Mouse (Mus musculus) MEL (cell line): ENCODE results near the gene Gck. TPM values are rescaled to one million over a fixed set of nuclear protein-coding genes. Genes with fewer than 3 reads are reported as not detected.

ENCODE experiments used
- DNase-seq: peaks from one replicate; pipeline ENCODE4 v3.0.0; 2011; ENCODE audit warnings: low read depth, low spot score
- H3K27ac ChIP-seq: 2 replicates; pipeline ENCODE4 v1.5.1; 2012; ENCODE audit warnings: low read depth, mild to moderate bottlenecking, control low read depth, low read length, moderate library complexity; ENCODE audit not compliant: control insufficient read depth
- H3K27me3 ChIP-seq, 2 experiments: fragments of 150-350 bp in 1 of 2; sonication (generic) in 1 of 2; 2 replicates each; pipeline ENCODE4 v1.6.1; 2012; ENCODE audit warnings: low read length in 2 of 2, mild to moderate bottlenecking in 2 of 2, improper control_type of control experiment in 1 of 2, moderate library complexity in 1 of 2; ENCODE audit not compliant: insufficient read depth in 2 of 2, control insufficient read depth in 1 of 2
- H3K36me3 ChIP-seq, 2 experiments: 2 replicates each; pipeline ENCODE4 v1.6.1; 2012 to 2014; ENCODE audit warnings: low read length in 2 of 2, improper control_type of control experiment in 1 of 2, inconsistent platforms in 1 of 2, mild to moderate bottlenecking in 1 of 2; ENCODE audit not compliant: insufficient read depth in 2 of 2, control insufficient read depth in 1 of 2
- H3K4me1 ChIP-seq, 2 experiments: fragments of 150-350 bp in 1 of 2; sonication (generic) in 1 of 2; 2 replicates each; pipeline ENCODE4 v1.6.1; 2012; ENCODE audit warnings: low read length in 2 of 2, improper control_type of control experiment in 1 of 2, mild to moderate bottlenecking in 1 of 2; ENCODE audit not compliant: insufficient read depth in 2 of 2, control insufficient read depth in 1 of 2
- H3K4me3 ChIP-seq, 2 experiments: fragments of 150-350 bp in 1 of 2; sonication (generic) in 1 of 2; 2 replicates each; pipeline ENCODE4 v1.5.1; 2012; ENCODE audit warnings: low read depth in 2 of 2, low read length in 2 of 2, mild to moderate bottlenecking in 2 of 2, moderate library complexity in 2 of 2, control low read depth in 1 of 2, improper control_type of control experiment in 1 of 2; ENCODE audit not compliant: control insufficient read depth in 1 of 2, insufficient read depth in 1 of 2
- H3K79me2 ChIP-seq: 2 replicates; pipeline ENCODE4 v1.6.1; 2012; ENCODE audit warnings: mild to moderate bottlenecking, low read length, moderate library complexity; ENCODE audit not compliant: control insufficient read depth, poor library complexity, insufficient read depth
- H3K9ac ChIP-seq: 2 replicates; pipeline ENCODE4 v1.6.1; 2012; ENCODE audit warnings: low read depth, mild to moderate bottlenecking, control low read depth, low read length, moderate library complexity; ENCODE audit not compliant: control insufficient read depth, poor library complexity, severe bottlenecking
- H3K9me3 ChIP-seq: fragments of 150-350 bp; sonication (generic); replicated peaks from 2 replicates; pipeline ENCODE4 v1.6.1; 2012; ENCODE audit warnings: mild to moderate bottlenecking, low read length, improper control_type of control experiment, moderate library complexity; ENCODE audit not compliant: insufficient read depth
- E2F4 ChIP-seq: IDR thresholded peaks from 2 replicates; pipeline ENCODE4 v1.6.1; 2011; ENCODE audit warnings: low read depth, low read length, improper control_type of control experiment, borderline replicate concordance
- ELF1 ChIP-seq: IDR thresholded peaks from 2 replicates; pipeline ENCODE4 v1.6.1; 2014; ENCODE audit warnings: low read depth, mild to moderate bottlenecking, inconsistent platforms, low read length, improper control_type of control experiment, moderate library complexity
- EP300 ChIP-seq, 2 experiments: IDR thresholded peaks; 2 replicates each; pipeline ENCODE4 v1.6.1; 2011; ENCODE audit warnings: improper control_type of control experiment in 2 of 2, low read length in 2 of 2, low read depth in 1 of 2, mild to moderate bottlenecking in 1 of 2
- GATA1 ChIP-seq: IDR thresholded peaks from 2 replicates; pipeline ENCODE4 v1.6.1; 2011; ENCODE audit warnings: low read depth, low read length, improper control_type of control experiment
- HCFC1 ChIP-seq: IDR thresholded peaks from 2 replicates; pipeline ENCODE4 v1.6.1; 2012; ENCODE audit warnings: low read depth, mild to moderate bottlenecking, inconsistent platforms, low read length, improper control_type of control experiment, moderate library complexity
- JUND ChIP-seq: IDR thresholded peaks from 2 replicates; pipeline ENCODE4 v1.6.1; 2011; ENCODE audit warnings: low read depth, mild to moderate bottlenecking, improper control_type of control experiment, low read length
- KAT2A ChIP-seq: conservative IDR thresholded peaks from 2 replicates; pipeline ENCODE4 v1.6.1; 2012; ENCODE audit warnings: low read depth, low read length, improper control_type of control experiment, inconsistent platforms
- MAFK ChIP-seq: IDR thresholded peaks from 2 replicates; pipeline ENCODE4 v1.6.1; 2011; ENCODE audit warnings: low read depth, mild to moderate bottlenecking, low read length, improper control_type of control experiment, borderline replicate concordance
- MAZ ChIP-seq: IDR thresholded peaks from 2 replicates; pipeline ENCODE4 v1.6.1; 2012; ENCODE audit warnings: low read depth, mild to moderate bottlenecking, inconsistent platforms, low read length, improper control_type of control experiment
- MEF2A ChIP-seq: IDR thresholded peaks from 2 replicates; pipeline ENCODE4 v1.6.1; 2014; ENCODE audit warnings: low read depth, mild to moderate bottlenecking, inconsistent platforms, low read length, improper control_type of control experiment; ENCODE audit not compliant: poor library complexity, insufficient replicate concordance, severe bottlenecking; ENCODE audit errors: extremely low read depth
- MYC ChIP-seq: IDR thresholded peaks from 2 replicates; pipeline ENCODE4 v1.6.1; 2011; ENCODE audit warnings: low read depth, mild to moderate bottlenecking, low read length, improper control_type of control experiment, moderate library complexity
- POLR2A ChIP-seq, 2 experiments: IDR thresholded peaks; 2 replicates each; pipeline ENCODE4 v1.6.1; 2011 to 2012; ENCODE audit warnings: low read length in 2 of 2, mild to moderate bottlenecking in 2 of 2, control low read depth in 1 of 2, improper control_type of control experiment in 1 of 2, low read depth in 1 of 2, moderate library complexity in 1 of 2; ENCODE audit not compliant: control insufficient read depth in 1 of 2, insufficient read depth in 1 of 2, poor library complexity in 1 of 2
- POLR2AphosphoS2 ChIP-seq: IDR thresholded peaks from 2 replicates; pipeline ENCODE4 v1.6.1; 2011; ENCODE audit warnings: low read length, improper control_type of control experiment
- POLR2AphosphoS5 ChIP-seq: IDR thresholded peaks from 2 replicates; pipeline ENCODE4 v1.6.1; 2012; ENCODE audit warnings: low read depth, borderline replicate concordance, mild to moderate bottlenecking, inconsistent platforms, low read length, moderate library complexity, mixed read lengths
- RAD21 ChIP-seq: IDR thresholded peaks from 2 replicates; pipeline ENCODE4 v1.6.1; 2011; ENCODE audit warnings: mild to moderate bottlenecking, low read depth, low read length, improper control_type of control experiment
- RCOR1 ChIP-seq: IDR thresholded peaks from 2 replicates; pipeline ENCODE4 v1.6.1; 2012; ENCODE audit warnings: low read depth, mild to moderate bottlenecking, inconsistent platforms, low read length, improper control_type of control experiment
- SIN3A ChIP-seq: IDR thresholded peaks from 2 replicates; pipeline ENCODE4 v1.6.1; 2012; ENCODE audit warnings: low read length, improper control_type of control experiment, inconsistent platforms
- SMC3 ChIP-seq: IDR thresholded peaks from 2 replicates; pipeline ENCODE4 v1.6.1; 2011; ENCODE audit warnings: low read depth, low read length, improper control_type of control experiment
- TBP ChIP-seq: IDR thresholded peaks from 2 replicates; pipeline ENCODE4 v1.8.0; 2011; ENCODE audit warnings: low read depth, low read length, improper control_type of control experiment
- TCF12 ChIP-seq: IDR thresholded peaks from 2 replicates; pipeline ENCODE4 v1.6.1; 2014; ENCODE audit warnings: low read depth, mild to moderate bottlenecking, inconsistent platforms, low read length, improper control_type of control experiment, moderate library complexity
- USF1 ChIP-seq: IDR thresholded peaks from 2 replicates; pipeline ENCODE4 v1.6.1; 2014; ENCODE audit warnings: low read depth, mild to moderate bottlenecking, inconsistent platforms, low read length, improper control_type of control experiment, moderate library complexity
- ZC3H11A ChIP-seq: IDR thresholded peaks from 2 replicates; pipeline ENCODE4 v1.6.1; 2012; ENCODE audit warnings: low read depth, mild to moderate bottlenecking, inconsistent platforms, low read length, improper control_type of control experiment
- ZKSCAN1 ChIP-seq: IDR thresholded peaks from 2 replicates; pipeline ENCODE4 v1.6.1; 2012; ENCODE audit warnings: low read depth, mild to moderate bottlenecking, inconsistent platforms, low read length, improper control_type of control experiment, moderate library complexity
- ZNF384 ChIP-seq: IDR thresholded peaks from 2 replicates; pipeline ENCODE4 v1.6.1; 2012; ENCODE audit warnings: low read depth, mild to moderate bottlenecking, inconsistent platforms, low read length, improper control_type of control experiment
- polyA plus RNA-seq, 2 experiments: library from polyadenylated mRNA; stranded (reverse) in 1 of 2; unstranded in 1 of 2; fragments of >175 nt in 1 of 2; fragments of >200 nt in 1 of 2; gene quantifications; 2 replicates each; pipeline versions ENCODE4 v1.2.1 to v1.2.4; 2012; ENCODE audit warnings: low replicate concordance in 2 of 2, low read depth in 1 of 2; ENCODE audit not compliant: insufficient read length in 2 of 2, insufficient read depth in 1 of 2, missing spikeins in 1 of 2
- total RNA-seq: library from RNA; depleted of rRNA; stranded (reverse); fragments of 300-350 nt; gene quantifications from 2 replicates; pipeline ENCODE4 v1.2.3, GENCODE M21; 2012

The Gck gene
- total and polyA plus RNA-seq, 3 experiments = not detected

DNA sequence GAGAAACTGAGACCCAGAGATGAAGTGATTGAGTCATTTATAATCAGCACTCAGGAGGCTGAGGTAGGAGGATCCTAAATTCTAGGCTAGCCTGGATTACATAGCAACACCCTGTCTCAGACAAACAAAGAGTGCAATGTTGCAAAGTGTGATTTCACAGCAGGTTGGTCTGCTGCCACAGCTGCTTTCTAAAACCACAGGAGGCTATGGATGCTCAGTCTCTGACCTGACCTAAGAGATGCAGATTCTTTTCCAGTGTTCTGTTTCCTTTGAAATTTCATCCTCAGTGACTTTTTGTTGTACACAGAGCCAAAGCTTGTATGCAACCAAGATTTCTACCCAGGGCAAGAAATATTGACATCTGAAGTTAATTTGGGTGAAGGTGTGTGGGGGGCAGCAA lies 94.4 kb downstream of the Gck start:
- Histone ChIP-seq H3K9ac (no peak overlapping the region), H3K4me3 (no peak overlapping the region), H3K36me3 (peaks cover 0 to 4% of the 10 kb centered on the region in 2 experiments; a peak in 2 of 4 replicates), H3K9me3 (no peaks in the 10 kb centered on the region), H3K27me3 (peaks cover 0 to 2% of the 10 kb centered on the region in 2 experiments; a peak in 2 of 4 replicates), H3K4me1 (peaks cover 2 to 14% of the 10 kb centered on the region in 2 experiments; a peak in 3 of 4 replicates), H3K27ac (no peak overlapping the region), H3K79me2 (no peaks in the 10 kb centered on the region)
- no peak for TF ChIP-seq MEF2A
- no peak for TF ChIP-seq GATA1
- no peak for TF ChIP-seq ELF1
- no peak for TF ChIP-seq EP300 (IDR thresholded peaks at IDR 0.05; ENCODE audit: low read depth in 1 of 2, low read length in 2 of 2)
- TF ChIP-seq SIN3A = no peak
- TF ChIP-seq MYC = no peak
- TF ChIP-seq ZC3H11A = no peak
- TF ChIP-seq TBP = no peak
- no peak for TF ChIP-seq RCOR1
- DNase-seq = no peak

DNA sequence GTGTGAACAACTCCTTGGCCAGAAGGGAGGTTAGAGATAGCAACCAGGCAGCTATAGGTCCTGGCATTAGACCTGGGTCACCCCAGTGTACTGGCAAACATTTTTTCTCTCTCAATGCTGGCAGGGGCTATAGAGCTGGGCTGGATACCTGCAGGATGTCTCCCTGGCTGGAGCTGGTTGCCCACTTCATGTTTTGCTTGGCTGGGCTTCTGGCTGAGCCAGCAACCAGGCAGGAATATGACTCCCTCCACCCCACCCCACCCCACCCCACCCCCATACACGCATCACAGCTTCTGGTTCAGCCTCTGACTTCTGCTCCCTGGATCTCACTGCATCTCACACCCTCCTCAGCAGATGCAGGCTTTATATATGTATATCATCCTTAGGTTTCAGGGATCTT lies 97.6 kb downstream of the Gck start:
- no peak overlapping the region for H3K9ac ChIP-seq
- H3K9me3 ChIP-seq = no peaks in the 10 kb centered on the region

DNA sequence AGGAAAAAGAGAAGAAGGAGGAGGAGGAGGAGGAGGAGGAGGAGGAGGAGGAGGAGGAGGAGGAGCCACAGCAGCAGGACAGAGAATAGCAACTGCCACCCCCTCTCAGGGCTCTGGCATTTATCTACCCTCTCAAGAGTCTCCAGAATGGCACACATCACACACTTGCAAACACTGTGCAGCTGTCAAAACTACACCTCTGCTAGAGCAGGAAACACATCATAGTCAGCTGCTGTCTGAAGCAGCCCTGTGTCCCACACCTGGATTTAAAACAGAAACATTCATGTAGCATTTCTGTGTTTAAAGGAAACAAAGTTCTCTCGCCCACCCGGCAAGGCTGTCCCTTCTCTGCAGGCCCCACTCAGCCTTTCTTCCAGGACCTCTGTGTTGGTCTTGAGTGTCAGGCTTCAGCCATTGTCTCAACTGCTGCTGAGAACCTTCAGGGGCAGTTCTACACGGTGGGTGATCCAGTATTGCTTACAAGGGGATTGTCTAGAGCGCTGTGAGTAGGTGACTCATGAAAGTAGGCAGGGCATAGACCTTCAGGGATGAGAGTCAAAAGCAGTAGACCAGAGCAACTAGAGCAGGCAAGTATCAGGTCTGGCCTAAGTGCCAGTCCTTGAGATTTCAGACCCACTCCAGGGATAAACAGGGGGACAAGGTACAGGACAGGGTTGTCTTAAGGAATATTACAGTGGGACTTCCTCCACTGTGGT lies 98.7 kb downstream of the Gck start:
- H3K79me2 ChIP-seq = no peaks in the 10 kb centered on the region
- H3K9me3 ChIP-seq = no peaks in the 10 kb centered on the region
- no peaks in the 10 kb centered on the region for H3K27me3 ChIP-seq
- peaks cover 0 to 4% of the 10 kb centered on the region in 2 experiments; a peak in 2 of 4 replicates for H3K36me3 ChIP-seq
- H3K4me3 ChIP-seq = no peak overlapping the region
- H3K27ac ChIP-seq = no peak overlapping the region
- H3K9ac ChIP-seq = no peak overlapping the region
- peaks cover 2 to 18% of the 10 kb centered on the region in 2 experiments for H3K4me1 ChIP-seq
- no peak for DNase-seq
- TF ChIP-seq SIN3A = no peak
- TF ChIP-seq MAFK = no peak
- TF ChIP-seq POLR2A (IDR thresholded peaks at IDR 0.05; ENCODE audit: control insufficient read depth in 1 of 2, insufficient read depth in 1 of 2, low read depth in 1 of 2, low read length in 2 of 2, poor library complexity in 1 of 2) = no peak
- no peak for TF ChIP-seq ZKSCAN1
- TF ChIP-seq POLR2AphosphoS5 = no peak
- no peak for TF ChIP-seq ZNF384
- no peak for TF ChIP-seq MYC
- TF ChIP-seq TCF12 = no peak
- TF ChIP-seq HCFC1 = no peak
- TF ChIP-seq USF1 = no peak
- TF ChIP-seq ELF1 = no peak
- no peak for TF ChIP-seq MAZ
- TF ChIP-seq ZC3H11A = no peak
- TF ChIP-seq KAT2A = no peak
- TF ChIP-seq SMC3 = no peak
- no peak for TF ChIP-seq POLR2AphosphoS2
- TF ChIP-seq RAD21 = no peak
- no peak for TF ChIP-seq JUND
- no peak for TF ChIP-seq EP300 (IDR thresholded peaks at IDR 0.05; ENCODE audit: low read depth in 1 of 2, low read length in 2 of 2)

More for the DNA sequence above, 97.6 kb downstream of the Gck start:
- Histone ChIP-seq H3K4me3 (no peak overlapping the region), H3K4me1 (peaks cover 2 to 18% of the 10 kb centered on the region in 2 experiments), H3K27me3 (peaks cover 0 to under 1% of the 10 kb centered on the region in 2 experiments; a peak in 2 of 4 replicates), H3K27ac (no peak overlapping the region), H3K79me2 (no peaks in the 10 kb centered on the region), H3K36me3 (peaks cover 0 to 4% of the 10 kb centered on the region in 2 experiments; a peak in 2 of 4 replicates)
- TF ChIP-seq USF1 = no peak
- no peak for TF ChIP-seq E2F4
- TF ChIP-seq GATA1 = no peak
- TF ChIP-seq TBP = no peak
- no peak for TF ChIP-seq HCFC1
- TF ChIP-seq MAFK = no peak
- no peak for DNase-seq
